Mouse (Mus musculus): ENCODE data around the gene Gm20388. TPM values are rescaled to one million over a fixed set of nuclear protein-coding genes. Genes with fewer than 3 reads are reported as not detected.

Gene Gm20388
- total and polyA plus RNA-seq, 2 experiments from 2014 or later: 17.3 TPM; not detected in 1

DNA sequence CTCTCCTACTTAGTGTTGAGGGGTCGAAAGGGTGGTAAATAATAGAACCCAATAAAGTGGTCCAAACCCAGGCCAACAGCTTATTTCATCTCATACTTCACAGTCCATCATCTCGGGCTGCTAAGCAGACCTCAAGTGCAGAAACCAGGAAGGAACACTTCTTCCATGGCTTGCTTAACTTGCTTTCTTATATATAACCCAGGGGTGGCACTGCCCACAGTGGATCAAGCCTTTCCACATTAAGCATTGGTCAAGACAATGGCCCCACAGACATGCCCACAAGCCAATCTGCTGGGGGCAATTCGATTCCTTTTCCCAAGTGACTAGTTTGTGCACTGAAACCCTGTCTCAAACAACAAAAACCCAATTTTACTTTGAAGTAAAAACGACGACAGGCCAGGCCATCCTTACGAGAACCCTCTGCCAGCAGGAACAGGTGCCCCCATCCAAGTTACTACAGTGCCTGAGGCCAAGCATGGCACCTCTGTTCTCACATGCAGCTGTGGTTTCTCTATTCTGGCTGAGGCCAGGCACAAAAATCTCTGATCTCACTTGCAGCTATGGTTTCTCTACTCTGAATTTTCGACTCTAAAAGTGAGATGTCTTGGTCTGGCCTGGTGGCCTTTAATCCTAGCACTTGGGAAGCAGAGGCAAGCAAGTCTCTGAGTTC, 3007.9 kb downstream of the Gm20388 start:
- Histone ChIP-seq H3K36me3 (replicated peaks; ENCODE audit: control insufficient read depth, insufficient read depth, low read length) (peaks cover 12% of the 10 kb centered on the region), H3K27me3 (ENCODE audit: control insufficient read depth, insufficient read depth, low read length) (no peaks in the 10 kb centered on the region), H3K9me3 (replicated peaks; ENCODE audit: control insufficient read depth, low read length) (no peaks in the 10 kb centered on the region), H3K4me3 (ENCODE audit: low read depth, low read length) (no peak overlapping the region), H3K4me2 (ENCODE audit: low read depth, low read length) (peak overlapping the region; percentile 37; the same call in 1 of the 2 replicates), H3K4me1 (ENCODE audit: control insufficient read depth, insufficient read depth) (peaks cover 56% of the 10 kb centered on the region), H3K9ac (replicated peaks; ENCODE audit: low read depth, low read length) (no peak overlapping the region), H3K27ac (ENCODE audit: low read depth) (peak overlapping the region; percentile 79)
- no peak for TF ChIP-seq CTCF (IDR thresholded peaks at IDR 0.05; ENCODE audit: low read depth)
- TF ChIP-seq EP300 (IDR thresholded peaks at IDR 0.05; ENCODE audit: low read depth): no peak
- no peak for DNase-seq (ENCODE audit: low spot score)
- no peak for ATAC-seq (ENCODE audit: insufficient read depth, low read depth)
- WGBS: 58% methylated on average over 7 of the region's 7 CpGs

DNA sequence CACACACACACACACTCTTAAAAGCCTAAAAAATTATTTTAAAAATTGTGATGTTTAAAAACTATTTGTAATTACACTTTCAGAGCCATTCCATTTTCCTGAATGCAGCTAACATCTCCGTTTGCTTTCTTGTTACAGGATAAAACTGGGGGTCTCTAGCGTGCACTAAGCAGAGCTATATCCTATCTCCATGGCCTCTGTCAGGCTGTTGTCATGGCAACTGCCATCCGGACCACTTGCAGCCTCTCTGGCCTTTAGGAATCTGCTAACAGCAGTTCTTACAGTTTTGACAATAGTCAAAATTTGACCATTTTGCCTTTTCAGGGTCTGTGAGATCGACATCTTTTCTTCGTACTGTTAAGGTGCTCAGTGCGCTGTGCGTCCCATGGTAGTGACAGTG, 3010.2 kb downstream of the Gm20388 start:
- WGBS: 81% methylated on average over 7 of the region's 7 CpGs

DNA sequence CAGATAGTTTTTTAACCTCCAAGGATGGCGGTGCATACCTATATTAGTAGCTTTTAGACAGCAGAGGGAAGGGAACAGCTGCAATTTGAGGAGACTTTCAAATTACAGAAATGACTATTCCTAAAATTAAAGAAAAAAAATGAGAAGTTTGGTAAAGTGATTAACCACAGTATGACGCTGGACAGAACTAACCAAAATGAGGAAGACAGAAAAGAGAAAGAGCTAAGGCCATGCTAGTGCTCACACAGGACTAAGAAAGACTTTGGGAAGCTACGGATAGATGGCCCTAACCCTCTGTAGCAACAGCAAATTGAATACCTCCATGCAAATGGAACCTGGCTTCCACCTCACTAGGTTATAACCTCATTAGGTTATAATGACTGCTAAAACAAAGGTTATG, 3012.3 kb downstream of the Gm20388 start:
- peaks cover 61% of the 10 kb centered on the region for H3K4me1 ChIP-seq (ENCODE audit: control insufficient read depth, insufficient read depth)
- H3K9me3 ChIP-seq (replicated peaks; ENCODE audit: control insufficient read depth, low read length): no peaks in the 10 kb centered on the region
- DNase-seq (ENCODE audit: low spot score) (no peak), ATAC-seq (ENCODE audit: insufficient read depth, low read depth) (no peak)
- no peak overlapping the region for H3K9ac ChIP-seq (replicated peaks; ENCODE audit: low read depth, low read length)
- WGBS: 78% methylated on average over 3 of the region's 3 CpGs
- TF ChIP-seq EP300 (IDR thresholded peaks at IDR 0.05; ENCODE audit: low read depth): no peak
- no peak for TF ChIP-seq CTCF (IDR thresholded peaks at IDR 0.05; ENCODE audit: low read depth)
- H3K27me3 ChIP-seq (ENCODE audit: control insufficient read depth, insufficient read depth, low read length): no peaks in the 10 kb centered on the region
- no peak overlapping the region for H3K4me3 ChIP-seq (ENCODE audit: low read depth, low read length)
- no peaks in the 10 kb centered on the region for H3K36me3 ChIP-seq (replicated peaks; ENCODE audit: control insufficient read depth, insufficient read depth, low read length)
- peak overlapping the region; percentile 71 for H3K27ac ChIP-seq (ENCODE audit: low read depth)
- no peak overlapping the region for H3K4me2 ChIP-seq (ENCODE audit: low read depth, low read length)

More for the DNA sequence above, 3010.2 kb downstream of the Gm20388 start:
- no peaks in the 10 kb centered on the region for H3K27me3 ChIP-seq (ENCODE audit: control insufficient read depth, insufficient read depth, low read length)
- DNase-seq (ENCODE audit: low spot score) (no peak), ATAC-seq (ENCODE audit: insufficient read depth, low read depth) (no peak)
- H3K36me3 ChIP-seq (replicated peaks; ENCODE audit: control insufficient read depth, insufficient read depth, low read length): no peaks in the 10 kb centered on the region
- H3K9ac ChIP-seq (replicated peaks; ENCODE audit: low read depth, low read length): no peak overlapping the region
- H3K4me1 ChIP-seq (ENCODE audit: control insufficient read depth, insufficient read depth): peaks cover 66% of the 10 kb centered on the region
- H3K4me3 ChIP-seq (ENCODE audit: low read depth, low read length): no peak overlapping the region
- H3K4me2 ChIP-seq (ENCODE audit: low read depth, low read length): no peak overlapping the region
- H3K27ac ChIP-seq (ENCODE audit: low read depth): no peak overlapping the region
- H3K9me3 ChIP-seq (replicated peaks; ENCODE audit: control insufficient read depth, low read length): no peaks in the 10 kb centered on the region
- TF ChIP-seq EP300 (IDR thresholded peaks at IDR 0.05; ENCODE audit: low read depth) (no peak), CTCF (IDR thresholded peaks at IDR 0.05; ENCODE audit: low read depth) (no peak)

DNA sequence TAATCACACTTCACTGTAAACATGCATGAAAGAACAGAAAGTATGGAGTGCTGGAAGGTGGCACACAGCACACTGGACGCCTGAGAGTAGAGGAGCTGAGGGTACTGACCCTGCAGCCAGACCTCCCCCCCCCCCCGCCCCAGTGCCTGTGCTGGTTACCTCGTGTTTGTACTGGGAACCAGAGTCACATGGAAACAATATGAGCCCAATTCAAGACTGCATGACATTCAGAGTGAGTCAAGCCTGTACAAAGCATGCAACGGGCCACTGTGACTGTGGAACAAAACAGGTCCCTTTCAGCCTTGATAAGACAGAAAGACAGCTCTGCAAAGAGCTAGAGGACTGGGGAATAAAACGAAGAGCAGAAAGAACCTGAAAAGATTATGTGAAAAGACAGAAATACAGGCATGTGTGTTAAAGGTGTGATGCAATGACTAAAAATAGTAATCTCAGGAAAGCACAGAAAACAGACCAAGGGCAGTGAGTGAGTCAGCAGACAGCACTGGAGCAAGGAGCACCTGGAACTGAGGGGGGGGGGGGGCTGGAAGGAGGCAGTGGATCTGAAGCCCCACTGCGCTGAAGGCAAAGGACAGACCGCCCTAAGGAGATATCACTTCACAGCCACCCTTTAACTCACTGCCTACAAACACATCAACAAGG, 3012.9 kb downstream of the Gm20388 start:
- H3K27ac ChIP-seq (ENCODE audit: low read depth): peak overlapping the region; percentile 71

GRCm38 (mm10) chr8:122924091-122924490, 3013.4 kb downstream of the Gm20388 start:
- Histone ChIP-seq H3K4me1 (ENCODE audit: control insufficient read depth, insufficient read depth) (peaks cover 52% of the 10 kb centered on the region), H3K4me3 (ENCODE audit: low read depth, low read length) (no peak overlapping the region), H3K27ac (ENCODE audit: low read depth) (peak overlapping the region; percentile 71), H3K27me3 (ENCODE audit: control insufficient read depth, insufficient read depth, low read length) (no peaks in the 10 kb centered on the region), H3K9ac (replicated peaks; ENCODE audit: low read depth, low read length) (no peak overlapping the region; the same call in 1 of the 2 replicates), H3K9me3 (replicated peaks; ENCODE audit: control insufficient read depth, low read length) (no peaks in the 10 kb centered on the region), H3K4me2 (ENCODE audit: low read depth, low read length) (peak overlapping the region; percentile 23; the same call in 1 of the 2 replicates), H3K36me3 (replicated peaks; ENCODE audit: control insufficient read depth, insufficient read depth, low read length) (no peaks in the 10 kb centered on the region)
- WGBS: 30% methylated on average over 6 of the region's 6 CpGs
- TF ChIP-seq EP300 (IDR thresholded peaks at IDR 0.05; ENCODE audit: low read depth) (no peak), CTCF (IDR thresholded peaks at IDR 0.05; ENCODE audit: low read depth) (no peak)
- ATAC-seq (ENCODE audit: insufficient read depth, low read depth) (no peak), DNase-seq (ENCODE audit: low spot score) (no peak)

More for the DNA sequence above, 3012.9 kb downstream of the Gm20388 start:
- DNase-seq (ENCODE audit: low spot score) (peak; percentile 56), ATAC-seq (ENCODE audit: insufficient read depth, low read depth) (peak; percentile 67)
- peak overlapping the region; percentile 23; the same call in 1 of the 2 replicates for H3K4me2 ChIP-seq (ENCODE audit: low read depth, low read length)
- no peaks in the 10 kb centered on the region for H3K36me3 ChIP-seq (replicated peaks; ENCODE audit: control insufficient read depth, insufficient read depth, low read length)
- H3K9ac ChIP-seq (replicated peaks; ENCODE audit: low read depth, low read length): no peak overlapping the region; the same call in 1 of the 2 replicates
- peaks cover 57% of the 10 kb centered on the region for H3K4me1 ChIP-seq (ENCODE audit: control insufficient read depth, insufficient read depth)
- TF ChIP-seq EP300 (IDR thresholded peaks at IDR 0.05; ENCODE audit: low read depth): no peak
- TF ChIP-seq CTCF (IDR thresholded peaks at IDR 0.05; ENCODE audit: low read depth): no peak
- no peaks in the 10 kb centered on the region for H3K9me3 ChIP-seq (replicated peaks; ENCODE audit: control insufficient read depth, low read length)
- H3K27me3 ChIP-seq (ENCODE audit: control insufficient read depth, insufficient read depth, low read length): no peaks in the 10 kb centered on the region
- H3K4me3 ChIP-seq (ENCODE audit: low read depth, low read length): no peak overlapping the region
- WGBS: 24% methylated on average over 7 of the region's 7 CpGs
